Mouse (Mus musculus) spleen, adult 2 months (tissue): ENCODE measurements around the gene Ccpg1os.

Experiments used
- CTCF ChIP-seq: fragments of 200-500 bp; IDR thresholded peaks from 2 replicates; pipeline ENCODE4 v1.5.1; 2011; ENCODE audit warnings: mild to moderate bottlenecking, inconsistent platforms; ENCODE audit not compliant: insufficient read depth, insufficient read length, insufficient replicate concordance; ENCODE audit errors: extremely low read depth
- POLR2A ChIP-seq: fragments of 200-500 bp; IDR thresholded peaks from 2 replicates; pipeline ENCODE4 v1.6.1; 2011; ENCODE audit warnings: low read depth, low read length, inconsistent platforms

DNA sequence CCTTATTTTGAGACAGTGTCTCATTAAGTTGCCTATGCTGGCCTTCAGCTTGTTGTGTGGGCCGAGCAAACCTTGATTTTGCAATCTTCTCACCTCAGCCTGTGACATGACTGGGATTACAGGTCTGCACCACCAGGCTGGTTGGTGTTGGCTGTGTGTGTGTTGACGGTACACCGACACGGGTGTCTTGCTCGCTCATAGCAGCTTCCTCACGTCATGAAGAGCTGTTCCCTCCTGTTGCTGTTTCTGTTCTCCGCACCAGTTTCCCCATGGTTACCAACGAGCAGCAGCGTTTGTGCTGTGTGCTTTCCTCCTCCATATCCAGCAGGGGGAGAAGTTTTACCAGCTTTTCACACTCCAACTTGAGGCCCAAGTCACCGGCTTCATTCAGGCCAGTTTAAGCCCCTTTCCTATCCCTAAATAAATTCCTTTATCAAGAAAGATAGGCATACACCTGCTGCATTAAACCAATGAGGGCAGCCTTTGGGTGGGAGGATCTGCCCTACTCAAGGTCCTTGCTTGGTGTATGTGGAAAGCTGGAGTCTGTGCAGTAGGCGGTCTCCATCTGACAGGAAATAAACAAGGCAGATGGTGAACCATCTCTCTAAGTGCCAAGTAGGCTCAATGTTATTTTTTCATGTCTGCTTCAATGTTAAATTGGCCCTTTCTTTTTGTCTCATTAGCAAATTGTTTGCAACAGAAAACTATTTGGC, 16.7 kb downstream of the Ccpg1os start:
- TF ChIP-seq POLR2A = no peak
- TF ChIP-seq CTCF = peak; percentile 62; the same call in 1 of the 2 replicates
